Mouse (Mus musculus): ENCODE measurements at regions not wholly inside any gene's neighbourhood (a gene's known extent, or its start where the extent isn't known, plus 50 kb on each side); places are given as distances from the start of the nearest gene placed in this dataset.

DNA sequence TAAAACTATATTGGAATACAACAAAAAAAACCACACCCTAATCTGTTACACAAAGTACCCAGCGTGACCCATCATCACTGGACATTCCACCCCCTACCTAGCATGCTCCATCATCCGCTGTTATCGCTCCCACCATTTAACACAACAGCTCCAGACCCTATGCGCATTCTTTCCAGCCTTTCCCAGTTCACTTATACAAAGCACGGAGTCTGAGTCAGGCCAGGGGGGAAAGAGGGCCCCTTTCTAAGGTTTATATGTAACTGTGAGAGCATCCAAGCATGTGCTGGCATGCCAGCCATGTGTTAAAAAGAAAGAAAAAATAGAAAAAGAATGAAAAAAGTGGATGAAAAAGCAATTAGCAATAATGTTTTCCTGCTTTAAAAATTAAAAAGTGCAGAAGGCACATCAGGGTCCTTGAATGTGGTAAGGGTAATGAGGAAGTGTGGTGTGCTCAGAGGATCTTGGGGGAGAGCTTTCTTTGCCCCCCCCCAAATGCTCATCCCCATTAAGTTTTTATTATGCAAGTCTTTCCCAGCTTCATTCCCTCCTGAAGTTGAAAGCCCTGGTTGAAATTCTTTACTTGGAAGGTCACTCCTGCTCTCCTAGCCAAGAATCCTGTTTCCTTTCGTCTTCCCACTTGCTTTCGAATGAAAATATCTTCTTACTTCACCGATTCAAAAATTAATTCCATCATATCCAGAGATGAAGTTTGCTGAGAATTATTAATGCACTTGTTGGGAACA, 180.7 kb upstream of the Cited2 start:
- no peak overlapping the region for H3K27ac ChIP-seq (ENCODE audit: low read depth, low read length)
- ATAC-seq (ENCODE audit: low FRiP score), result no peak
- H3K4me2 ChIP-seq (replicated peaks; ENCODE audit: low read depth, low read length), result no peak overlapping the region
- H3K27me3 ChIP-seq (ENCODE audit: control insufficient read depth, insufficient read depth, low read length), result no peaks in the 10 kb centered on the region
- no peaks in the 10 kb centered on the region for H3K9me3 ChIP-seq (ENCODE audit: control insufficient read depth, low read length)
- H3K9ac ChIP-seq (ENCODE audit: low read depth, low read length), result no peak overlapping the region
- whole genome bisulfite sequencing, result 80% methylated on average over 8 of the region's 8 CpGs
- no peak overlapping the region for H3K4me3 ChIP-seq (ENCODE audit: low read depth, low read length)
- H3K4me1 ChIP-seq (replicated peaks; ENCODE audit: control insufficient read depth, insufficient read depth, low read length), result no peaks in the 10 kb centered on the region
- DNase-seq (ENCODE audit: low spot score), result no peak
- H3K36me3 ChIP-seq (ENCODE audit: control insufficient read depth, insufficient read depth, low read length), result no peaks in the 10 kb centered on the region

GRCm38 (mm10) chr10:17542847-17543421, 180.1 kb upstream of the Cited2 start:
- Histone ChIP-seq H3K9ac (ENCODE audit: low read depth, low read length) (no peak overlapping the region), H3K9me3 (ENCODE audit: control insufficient read depth, low read length) (no peaks in the 10 kb centered on the region), H3K4me3 (ENCODE audit: low read depth, low read length) (no peak overlapping the region), H3K36me3 (ENCODE audit: control insufficient read depth, insufficient read depth, low read length) (no peaks in the 10 kb centered on the region), H3K4me1 (replicated peaks; ENCODE audit: control insufficient read depth, insufficient read depth, low read length) (no peaks in the 10 kb centered on the region), H3K27ac (ENCODE audit: low read depth, low read length) (no peak overlapping the region), H3K27me3 (ENCODE audit: control insufficient read depth, insufficient read depth, low read length) (no peaks in the 10 kb centered on the region), H3K4me2 (replicated peaks; ENCODE audit: low read depth, low read length) (no peak overlapping the region)
- ATAC-seq (ENCODE audit: low FRiP score), result no peak
- DNase-seq (ENCODE audit: low spot score), result no peak
- 90% methylated on average over 5 of the region's 5 CpGs for WGBS

GRCm38 (mm10) chr10:17545291-17545690, 177.7 kb upstream of the Cited2 start:
- DNase-seq (ENCODE audit: low spot score) (no peak), ATAC-seq (ENCODE audit: low FRiP score) (no peak)
- Histone ChIP-seq H3K27ac (ENCODE audit: low read depth, low read length) (no peak overlapping the region), H3K4me2 (replicated peaks; ENCODE audit: low read depth, low read length) (no peak overlapping the region), H3K9me3 (ENCODE audit: control insufficient read depth, low read length) (no peaks in the 10 kb centered on the region), H3K36me3 (ENCODE audit: control insufficient read depth, insufficient read depth, low read length) (no peaks in the 10 kb centered on the region), H3K9ac (ENCODE audit: low read depth, low read length) (no peak overlapping the region), H3K4me1 (replicated peaks; ENCODE audit: control insufficient read depth, insufficient read depth, low read length) (no peaks in the 10 kb centered on the region), H3K27me3 (ENCODE audit: control insufficient read depth, insufficient read depth, low read length) (no peaks in the 10 kb centered on the region), H3K4me3 (ENCODE audit: low read depth, low read length) (no peak overlapping the region)

DNA sequence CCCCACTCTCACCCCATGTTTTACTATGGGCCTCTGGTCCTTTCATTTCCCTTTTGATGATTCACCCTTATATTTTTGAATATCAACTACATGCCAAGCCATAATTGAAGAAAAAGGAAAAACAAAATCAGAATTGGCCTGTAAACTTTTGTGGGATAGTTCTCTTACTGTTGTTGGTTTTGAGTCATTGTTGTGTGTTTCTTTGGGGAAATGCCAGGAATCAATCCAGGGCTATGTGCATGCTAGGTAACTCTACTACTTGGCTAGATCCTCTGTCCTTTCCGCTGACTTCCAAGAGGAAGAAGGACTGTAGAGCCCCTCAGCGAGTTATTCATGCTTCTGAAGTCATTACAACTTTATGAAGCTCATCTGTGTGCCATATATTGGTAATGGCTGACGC, 175.0 kb upstream of the Cited2 start:
- DNase-seq (ENCODE audit: low spot score), result no peak
- H3K27ac ChIP-seq (ENCODE audit: low read depth, low read length), result no peak overlapping the region
- no peaks in the 10 kb centered on the region for H3K36me3 ChIP-seq (ENCODE audit: control insufficient read depth, insufficient read depth, low read length)
- H3K4me1 ChIP-seq (replicated peaks; ENCODE audit: control insufficient read depth, insufficient read depth, low read length), result no peaks in the 10 kb centered on the region
- no peak overlapping the region for H3K9ac ChIP-seq (ENCODE audit: low read depth, low read length)
- no peak overlapping the region for H3K4me2 ChIP-seq (replicated peaks; ENCODE audit: low read depth, low read length)
- no peaks in the 10 kb centered on the region for H3K9me3 ChIP-seq (ENCODE audit: control insufficient read depth, low read length)
- H3K27me3 ChIP-seq (ENCODE audit: control insufficient read depth, insufficient read depth, low read length), result no peaks in the 10 kb centered on the region
- 90% methylated on average over 3 of the region's 3 CpGs for WGBS
- no peak for ATAC-seq (ENCODE audit: low FRiP score)
- no peak overlapping the region for H3K4me3 ChIP-seq (ENCODE audit: low read depth, low read length)

- Histone ChIP-seq H3K27me3 (ENCODE audit: control insufficient read depth, insufficient read depth, low read length) (no peaks in the 10 kb centered on the region), H3K36me3 (ENCODE audit: control insufficient read depth, insufficient read depth, low read length) (no peaks in the 10 kb centered on the region), H3K9ac (ENCODE audit: low read depth, low read length) (no peak overlapping the region), H3K27ac (ENCODE audit: low read depth, low read length) (no peak overlapping the region), H3K4me3 (ENCODE audit: low read depth, low read length) (no peak overlapping the region), H3K4me1 (replicated peaks; ENCODE audit: control insufficient read depth, insufficient read depth, low read length) (no peaks in the 10 kb centered on the region), H3K4me2 (replicated peaks; ENCODE audit: low read depth, low read length) (no peak overlapping the region), H3K9me3 (ENCODE audit: control insufficient read depth, low read length) (no peaks in the 10 kb centered on the region)
- WGBS, result 87% methylated on average over 14 of the region's 14 CpGs
- DNase-seq (ENCODE audit: low spot score), result no peak
- no peak for ATAC-seq (ENCODE audit: low FRiP score)
Measured at GRCm38 (mm10) chr10:17548629-17549580, 174.1 kb upstream of the Cited2 start.

GRCm38 (mm10) chr10:17549711-17550637, 173.0 kb upstream of the Cited2 start:
- WGBS, result 85% methylated on average over 6 of the region's 6 CpGs
- Histone ChIP-seq H3K4me2 (replicated peaks; ENCODE audit: low read depth, low read length) (no peak overlapping the region), H3K4me3 (ENCODE audit: low read depth, low read length) (no peak overlapping the region), H3K4me1 (replicated peaks; ENCODE audit: control insufficient read depth, insufficient read depth, low read length) (no peaks in the 10 kb centered on the region), H3K27me3 (ENCODE audit: control insufficient read depth, insufficient read depth, low read length) (no peaks in the 10 kb centered on the region), H3K9ac (ENCODE audit: low read depth, low read length) (no peak overlapping the region), H3K36me3 (ENCODE audit: control insufficient read depth, insufficient read depth, low read length) (no peaks in the 10 kb centered on the region), H3K9me3 (ENCODE audit: control insufficient read depth, low read length) (no peaks in the 10 kb centered on the region), H3K27ac (ENCODE audit: low read depth, low read length) (no peak overlapping the region)
- DNase-seq (ENCODE audit: low spot score) (no peak), ATAC-seq (ENCODE audit: low FRiP score) (no peak)

DNA sequence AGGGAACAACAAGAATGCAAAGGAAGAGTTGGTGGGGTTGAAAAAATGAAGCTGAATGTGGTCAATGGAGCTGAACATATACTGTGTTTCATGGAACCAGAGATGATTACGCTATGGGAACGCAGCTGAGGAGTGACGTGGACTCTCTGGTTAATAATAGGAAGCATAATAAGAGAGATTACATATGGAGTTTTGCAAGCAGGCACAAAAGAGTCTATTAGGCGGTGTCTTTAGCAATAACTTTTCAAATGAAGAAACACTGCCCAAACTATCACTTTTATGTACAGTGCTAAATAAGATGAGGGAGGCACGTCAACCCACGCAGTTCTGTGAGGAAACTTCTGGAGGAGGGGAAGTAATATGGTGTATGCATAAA, 172.4 kb upstream of the Cited2 start:
- H3K9ac ChIP-seq (ENCODE audit: low read depth, low read length), result no peak overlapping the region
- no peak for DNase-seq (ENCODE audit: low spot score)
- H3K27me3 ChIP-seq (ENCODE audit: control insufficient read depth, insufficient read depth, low read length), result no peaks in the 10 kb centered on the region
- no peak overlapping the region for H3K27ac ChIP-seq (ENCODE audit: low read depth, low read length)
- WGBS, result 92% methylated on average over 6 of the region's 6 CpGs
- no peaks in the 10 kb centered on the region for H3K36me3 ChIP-seq (ENCODE audit: control insufficient read depth, insufficient read depth, low read length)
- no peak overlapping the region for H3K4me3 ChIP-seq (ENCODE audit: low read depth, low read length)
- H3K4me2 ChIP-seq (replicated peaks; ENCODE audit: low read depth, low read length), result no peak overlapping the region
- H3K9me3 ChIP-seq (ENCODE audit: control insufficient read depth, low read length), result no peaks in the 10 kb centered on the region
- no peak for ATAC-seq (ENCODE audit: low FRiP score)
- no peaks in the 10 kb centered on the region for H3K4me1 ChIP-seq (replicated peaks; ENCODE audit: control insufficient read depth, insufficient read depth, low read length)

- DNase-seq (ENCODE audit: low spot score) (no peak), ATAC-seq (ENCODE audit: low FRiP score) (no peak)
- no peaks in the 10 kb centered on the region for H3K4me1 ChIP-seq (replicated peaks; ENCODE audit: control insufficient read depth, insufficient read depth, low read length)
- H3K4me3 ChIP-seq (ENCODE audit: low read depth, low read length), result no peak overlapping the region
- no peaks in the 10 kb centered on the region for H3K27me3 ChIP-seq (ENCODE audit: control insufficient read depth, insufficient read depth, low read length)
- no peak overlapping the region for H3K27ac ChIP-seq (ENCODE audit: low read depth, low read length)
- WGBS, result 88% methylated on average over 6 of the region's 6 CpGs
- H3K9ac ChIP-seq (ENCODE audit: low read depth, low read length), result no peak overlapping the region
- H3K9me3 ChIP-seq (ENCODE audit: control insufficient read depth, low read length), result no peaks in the 10 kb centered on the region
- H3K4me2 ChIP-seq (replicated peaks; ENCODE audit: low read depth, low read length), result no peak overlapping the region
- no peaks in the 10 kb centered on the region for H3K36me3 ChIP-seq (ENCODE audit: control insufficient read depth, insufficient read depth, low read length)
Measured at GRCm38 (mm10) chr10:17551869-17552268, 171.1 kb upstream of the Cited2 start.
